Mouse (Mus musculus): ENCODE results near the gene Rasgrf1. TPM values are rescaled to one million over a fixed set of nuclear protein-coding genes. Genes with fewer than 3 reads are reported as not detected.

The Rasgrf1 gene
- polyA plus RNA-seq, 1 experiment from 2014 or later, result 0.05 TPM

GRCm38 (mm10) chr9:90070174-90070573 is 160.5 kb downstream of the Rasgrf1 start:
- H3K27ac ChIP-seq, result peak overlapping the region; percentile 60; the same call in 1 of the 2 replicates
- no peak overlapping the region for H3K4me3 ChIP-seq (replicated peaks; ENCODE audit: low read depth, low read length)
- WGBS, result 66% methylated on average over 7 of the region's 7 CpGs
- H3K4me2 ChIP-seq (ENCODE audit: low read length), result no peak overlapping the region
- H3K27me3 ChIP-seq (ENCODE audit: insufficient read depth, low read length), result no peaks in the 10 kb centered on the region
- H3K36me3 ChIP-seq (ENCODE audit: insufficient read depth, low read length), result no peaks in the 10 kb centered on the region
- H3K9ac ChIP-seq (ENCODE audit: low read depth, low read length), result no peak overlapping the region
- TF ChIP-seq CTCF (IDR thresholded peaks at IDR 0.05; ENCODE audit: low read depth), result no peak
- no peaks in the 10 kb centered on the region for H3K9me3 ChIP-seq (replicated peaks; ENCODE audit: low read length)
- no peak for DNase-seq (ENCODE audit: low spot score)
- no peaks in the 10 kb centered on the region for H3K4me1 ChIP-seq (replicated peaks; ENCODE audit: insufficient read depth, low read length)
- ATAC-seq (replicated peaks; ENCODE audit: low FRiP score, low read depth), result no peak

- no peaks in the 10 kb centered on the region for H3K4me1 ChIP-seq (replicated peaks; ENCODE audit: insufficient read depth, low read length)
- no peak overlapping the region for H3K9ac ChIP-seq (ENCODE audit: low read depth, low read length)
- no peak overlapping the region for H3K27ac ChIP-seq
- no peak for ATAC-seq (replicated peaks; ENCODE audit: low FRiP score, low read depth)
- DNase-seq (ENCODE audit: low spot score), result no peak
- WGBS, result 80% methylated on average over 4 of the region's 4 CpGs
- H3K27me3 ChIP-seq (ENCODE audit: insufficient read depth, low read length), result no peaks in the 10 kb centered on the region
- H3K4me3 ChIP-seq (replicated peaks; ENCODE audit: low read depth, low read length), result no peak overlapping the region
- no peak for TF ChIP-seq CTCF (IDR thresholded peaks at IDR 0.05; ENCODE audit: low read depth)
- H3K4me2 ChIP-seq (ENCODE audit: low read length), result no peak overlapping the region
- H3K36me3 ChIP-seq (ENCODE audit: insufficient read depth, low read length), result no peaks in the 10 kb centered on the region
- H3K9me3 ChIP-seq (replicated peaks; ENCODE audit: low read length), result no peaks in the 10 kb centered on the region
Observed at GRCm38 (mm10) chr9:90075336-90075735, 165.6 kb downstream of the Rasgrf1 start.

GRCm38 (mm10) chr9:90076131-90076530 is 166.4 kb downstream of the Rasgrf1 start:
- Histone ChIP-seq H3K4me2 (ENCODE audit: low read length) (no peak overlapping the region), H3K27me3 (ENCODE audit: insufficient read depth, low read length) (no peaks in the 10 kb centered on the region), H3K9me3 (replicated peaks; ENCODE audit: low read length) (no peaks in the 10 kb centered on the region), H3K27ac (no peak overlapping the region), H3K9ac (ENCODE audit: low read depth, low read length) (no peak overlapping the region), H3K4me3 (replicated peaks; ENCODE audit: low read depth, low read length) (no peak overlapping the region), H3K4me1 (replicated peaks; ENCODE audit: insufficient read depth, low read length) (no peaks in the 10 kb centered on the region), H3K36me3 (ENCODE audit: insufficient read depth, low read length) (no peaks in the 10 kb centered on the region)
- WGBS, result 88% methylated on average over 5 of the region's 5 CpGs
- no peak for DNase-seq (ENCODE audit: low spot score)
- ATAC-seq (replicated peaks; ENCODE audit: low FRiP score, low read depth), result no peak
- TF ChIP-seq CTCF (IDR thresholded peaks at IDR 0.05; ENCODE audit: low read depth), result no peak

Other genes with a start within 250 kb of the Rasgrf1 start
- gene Tmed3, start 204.8 kb upstream of the Rasgrf1 start, polyA plus RNA-seq (2015; fragmentation: Nextera tagmentation; extraction: Ambion mirVana), result 96.9 and 104 TPM in 2 replicates
- not detected in 2 replicates for gene Ankrd34c, start 171.4 kb upstream of the Rasgrf1 start, polyA plus RNA-seq (2015; fragmentation: Nextera tagmentation; extraction: Ambion mirVana)
- 292 and 305 TPM in 2 replicates for gene Ctsh, start 144.2 kb downstream of the Rasgrf1 start, polyA plus RNA-seq (2015; fragmentation: Nextera tagmentation; extraction: Ambion mirVana)
- gene Morf4l1, start 204.9 kb downstream of the Rasgrf1 start, polyA plus RNA-seq (2015; fragmentation: Nextera tagmentation; extraction: Ambion mirVana), result 412 and 452 TPM in 2 replicates